Mouse (Mus musculus): ENCODE data around the gene Nme7. TPM values are rescaled to one million over a fixed set of nuclear protein-coding genes. Genes with fewer than 3 reads are reported as not detected.

Gene Nme7
- polyA plus RNA-seq, 1 experiment from 2014 or later = 14.9 TPM

DNA sequence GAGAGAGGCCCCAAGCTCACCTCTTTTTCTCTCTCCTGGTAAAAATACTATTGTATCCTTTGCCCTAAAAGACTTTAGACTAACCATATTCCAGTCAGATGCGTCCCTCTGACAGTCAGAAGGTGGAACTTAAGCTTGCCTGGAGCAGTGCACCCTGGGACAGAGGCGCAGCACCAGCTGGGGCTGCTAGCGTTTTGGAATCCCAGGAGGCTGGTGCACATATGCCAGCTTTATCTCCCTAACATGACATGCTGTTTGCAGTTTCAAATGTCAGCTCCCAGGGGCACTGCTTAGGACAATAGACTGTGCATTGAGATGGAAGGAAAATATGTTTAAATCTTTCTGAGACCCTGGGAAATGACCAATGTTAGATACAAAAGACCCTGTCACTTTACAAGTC lies 88.3 kb downstream of the Nme7 start:
- H3K4me1 ChIP-seq (replicated peaks; ENCODE audit: control insufficient read depth, insufficient read depth) = no peaks in the 10 kb centered on the region
- no peak overlapping the region for H3K27ac ChIP-seq (replicated peaks)
- ATAC-seq (ENCODE audit: low FRiP score, low TSS enrichment) (no peak), DNase-seq (ENCODE audit: low spot score) (no peak)
- no peaks in the 10 kb centered on the region for H3K9me3 ChIP-seq (ENCODE audit: control insufficient read depth, low read length)
- no peak overlapping the region for H3K4me3 ChIP-seq (ENCODE audit: low read depth, low read length)
- no peak overlapping the region for H3K9ac ChIP-seq (ENCODE audit: low read length)
- no peaks in the 10 kb centered on the region for H3K27me3 ChIP-seq (ENCODE audit: control insufficient read depth, insufficient read depth, low read length)
- no peaks in the 10 kb centered on the region for H3K36me3 ChIP-seq (ENCODE audit: control insufficient read depth, insufficient read depth, low read length)
- WGBS = 38% methylated on average over 3 of the region's 3 CpGs
- TF ChIP-seq EP300 (optimal IDR thresholded peaks at IDR 0.05) = no peak
- no peak for TF ChIP-seq CTCF (IDR thresholded peaks at IDR 0.05; ENCODE audit: low read depth)
- no peak overlapping the region for H3K4me2 ChIP-seq (replicated peaks; ENCODE audit: low read depth)

DNA sequence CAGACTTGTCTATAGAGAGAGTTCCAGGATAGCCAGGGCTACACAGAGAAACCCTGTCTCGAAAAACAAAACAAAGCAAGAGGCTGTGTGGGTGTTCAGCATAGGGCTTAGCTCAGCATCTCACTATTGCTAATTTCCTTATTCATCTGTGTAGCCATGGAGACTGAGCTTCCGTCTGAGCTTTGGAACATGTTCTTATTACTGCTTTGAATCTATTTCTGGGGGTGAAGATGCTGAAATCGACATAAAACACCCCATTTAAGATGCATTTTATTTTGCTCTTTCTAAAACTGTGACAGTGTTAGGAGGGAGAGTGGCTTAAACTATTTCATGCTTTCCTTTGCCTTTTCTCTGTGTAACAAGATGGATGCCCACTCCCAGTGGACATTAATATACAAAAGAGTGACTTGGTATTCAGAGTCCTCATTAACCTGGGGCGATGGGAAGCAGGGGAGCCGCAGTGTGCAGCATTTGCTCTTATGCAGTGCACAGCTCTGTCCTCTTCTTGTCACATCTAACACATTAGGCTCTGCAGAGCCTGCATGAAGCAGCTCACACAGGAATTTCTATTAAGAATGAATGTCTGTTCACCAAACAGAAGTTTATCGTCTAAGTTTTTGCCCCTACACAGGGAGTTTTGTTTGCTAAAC lies 91.3 kb downstream of the Nme7 start:
- Histone ChIP-seq H3K4me1 (replicated peaks; ENCODE audit: control insufficient read depth, insufficient read depth) (no peaks in the 10 kb centered on the region), H3K4me2 (replicated peaks; ENCODE audit: low read depth) (no peak overlapping the region), H3K4me3 (ENCODE audit: low read depth, low read length) (no peak overlapping the region), H3K27ac (replicated peaks) (no peak overlapping the region), H3K27me3 (ENCODE audit: control insufficient read depth, insufficient read depth, low read length) (no peaks in the 10 kb centered on the region), H3K36me3 (ENCODE audit: control insufficient read depth, insufficient read depth, low read length) (no peaks in the 10 kb centered on the region), H3K9me3 (ENCODE audit: control insufficient read depth, low read length) (no peaks in the 10 kb centered on the region), H3K9ac (ENCODE audit: low read length) (no peak overlapping the region)
- WGBS = 76% methylated on average over 6 of the region's 6 CpGs
- ATAC-seq (ENCODE audit: low FRiP score, low TSS enrichment) (no peak), DNase-seq (ENCODE audit: low spot score) (no peak)
- TF ChIP-seq CTCF (IDR thresholded peaks at IDR 0.05; ENCODE audit: low read depth) (no peak), EP300 (optimal IDR thresholded peaks at IDR 0.05) (no peak)

DNA sequence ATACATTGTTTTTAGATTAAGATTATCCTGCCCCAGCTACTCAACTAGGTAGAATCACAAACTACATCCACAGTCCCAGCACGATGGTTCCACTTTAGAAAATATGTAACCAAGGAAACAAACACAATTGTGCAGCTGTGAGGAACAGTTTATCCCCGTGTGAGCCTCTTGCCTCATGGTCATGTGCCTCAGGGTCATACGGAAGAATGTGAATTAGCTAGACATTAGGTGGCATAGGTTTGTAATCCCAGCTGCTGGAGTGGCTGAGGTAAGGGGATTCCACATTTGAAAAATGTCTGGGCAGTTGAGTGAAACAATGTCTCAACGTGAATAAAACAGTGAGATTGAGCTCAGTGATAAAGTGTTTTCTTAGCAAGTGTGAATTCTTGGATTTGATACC lies 93.8 kb downstream of the Nme7 start:
- no peak overlapping the region for H3K4me2 ChIP-seq (replicated peaks; ENCODE audit: low read depth)
- ATAC-seq (ENCODE audit: low FRiP score, low TSS enrichment) (0 out of 2 replicates have a peak, but pooled peaks have one; percentile 24), DNase-seq (ENCODE audit: low spot score) (no peak)
- no peaks in the 10 kb centered on the region for H3K36me3 ChIP-seq (ENCODE audit: control insufficient read depth, insufficient read depth, low read length)
- WGBS = 22% methylated on average over 4 of the region's 4 CpGs
- no peaks in the 10 kb centered on the region for H3K27me3 ChIP-seq (ENCODE audit: control insufficient read depth, insufficient read depth, low read length)
- no peak overlapping the region for H3K4me3 ChIP-seq (ENCODE audit: low read depth, low read length)
- TF ChIP-seq CTCF (IDR thresholded peaks at IDR 0.05; ENCODE audit: low read depth) (no peak), EP300 (optimal IDR thresholded peaks at IDR 0.05) (no peak)
- no peaks in the 10 kb centered on the region for H3K4me1 ChIP-seq (replicated peaks; ENCODE audit: control insufficient read depth, insufficient read depth)
- no peak overlapping the region for H3K27ac ChIP-seq (replicated peaks)
- no peaks in the 10 kb centered on the region for H3K9me3 ChIP-seq (ENCODE audit: control insufficient read depth, low read length)
- H3K9ac ChIP-seq (ENCODE audit: low read length) = no peak overlapping the region

DNA sequence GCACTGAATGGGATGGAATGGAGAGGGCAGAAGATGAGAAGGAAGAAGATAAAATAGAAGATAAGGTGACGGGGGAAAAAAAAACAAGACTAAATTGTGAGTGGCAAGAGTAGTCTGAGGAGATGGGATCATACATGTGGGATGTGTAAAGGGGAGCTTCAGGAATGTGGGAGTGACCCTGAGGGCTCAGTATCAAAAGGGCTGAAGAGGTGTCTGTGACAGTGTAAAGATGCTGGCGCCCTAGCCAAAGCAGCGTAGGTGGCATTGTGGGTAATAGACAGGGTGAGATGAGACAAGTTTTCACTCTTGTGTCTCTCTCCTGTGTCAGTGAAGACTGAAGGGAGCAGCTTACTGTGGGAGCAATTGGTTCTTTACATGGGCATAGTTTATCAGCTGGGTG lies 95.7 kb downstream of the Nme7 start:
- H3K9ac ChIP-seq (ENCODE audit: low read length) = no peak overlapping the region
- no peaks in the 10 kb centered on the region for H3K9me3 ChIP-seq (ENCODE audit: control insufficient read depth, low read length)
- ATAC-seq (ENCODE audit: low FRiP score, low TSS enrichment) (no peak), DNase-seq (ENCODE audit: low spot score) (no peak)
- H3K4me1 ChIP-seq (replicated peaks; ENCODE audit: control insufficient read depth, insufficient read depth) = no peaks in the 10 kb centered on the region
- 95% methylated on average over 3 of the region's 3 CpGs for WGBS
- H3K27ac ChIP-seq (replicated peaks) = no peak overlapping the region
- TF ChIP-seq EP300 (optimal IDR thresholded peaks at IDR 0.05) (no peak), CTCF (IDR thresholded peaks at IDR 0.05; ENCODE audit: low read depth) (no peak)
- no peak overlapping the region for H3K4me3 ChIP-seq (ENCODE audit: low read depth, low read length)
- H3K4me2 ChIP-seq (replicated peaks; ENCODE audit: low read depth) = no peak overlapping the region
- H3K36me3 ChIP-seq (ENCODE audit: control insufficient read depth, insufficient read depth, low read length) = no peaks in the 10 kb centered on the region
- H3K27me3 ChIP-seq (ENCODE audit: control insufficient read depth, insufficient read depth, low read length) = no peaks in the 10 kb centered on the region

DNA sequence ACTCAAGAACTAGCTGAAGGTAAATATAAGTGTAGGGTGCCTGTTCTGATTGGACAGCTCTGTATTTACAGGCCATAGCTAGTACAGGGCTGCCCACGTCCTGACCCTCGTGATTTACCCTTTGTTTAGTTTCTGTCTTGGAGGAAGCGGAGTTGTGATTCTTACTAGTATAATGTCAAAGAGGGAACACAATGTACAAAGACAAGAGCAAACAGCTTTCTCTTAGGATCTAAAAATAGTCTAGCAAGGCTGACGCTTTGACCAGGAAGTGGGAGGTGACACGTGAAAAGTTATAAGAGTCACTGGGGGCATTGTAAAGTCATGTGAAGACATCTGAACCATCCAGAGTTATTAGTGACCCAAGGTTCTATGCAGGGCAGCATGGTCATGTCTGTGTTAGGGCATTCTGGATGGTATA lies 101.5 kb downstream of the Nme7 start:
- 15% methylated on average over 5 of the region's 5 CpGs for WGBS
- Histone ChIP-seq H3K36me3 (ENCODE audit: control insufficient read depth, insufficient read depth, low read length) (no peaks in the 10 kb centered on the region), H3K4me2 (replicated peaks; ENCODE audit: low read depth) (no peak overlapping the region), H3K4me1 (replicated peaks; ENCODE audit: control insufficient read depth, insufficient read depth) (no peaks in the 10 kb centered on the region), H3K27me3 (ENCODE audit: control insufficient read depth, insufficient read depth, low read length) (no peaks in the 10 kb centered on the region), H3K27ac (replicated peaks) (peak overlapping the region; percentile 56; the same call in 1 of the 2 replicates), H3K9ac (ENCODE audit: low read length) (no peak overlapping the region), H3K4me3 (ENCODE audit: low read depth, low read length) (no peak overlapping the region), H3K9me3 (ENCODE audit: control insufficient read depth, low read length) (no peaks in the 10 kb centered on the region)
- ATAC-seq (ENCODE audit: low FRiP score, low TSS enrichment) = peak; percentile 96
- TF ChIP-seq CTCF (IDR thresholded peaks at IDR 0.05; ENCODE audit: low read depth) = no peak
- TF ChIP-seq EP300 (optimal IDR thresholded peaks at IDR 0.05) = peak; percentile 49
- peak; percentile 66 for DNase-seq (ENCODE audit: low spot score)

DNA sequence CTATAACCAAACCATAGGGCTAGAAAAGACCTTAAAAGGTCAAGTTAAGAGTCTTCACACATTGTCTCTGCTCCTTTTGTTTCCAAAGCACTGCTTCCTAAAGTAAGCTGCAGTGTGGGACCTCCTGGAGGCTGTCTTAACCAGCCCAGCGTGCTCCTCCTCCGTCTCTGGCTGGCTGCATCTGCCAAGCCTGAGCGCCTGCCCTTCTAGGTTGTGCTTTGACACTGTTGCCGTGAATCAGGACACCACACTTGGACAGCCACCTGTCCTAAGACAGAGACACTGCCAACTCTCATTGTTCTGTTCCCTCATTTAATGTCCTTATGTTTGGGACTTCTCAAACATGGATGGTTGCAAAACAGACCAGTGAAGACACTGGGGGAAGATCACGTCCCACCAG lies 102.6 kb downstream of the Nme7 start:
- no peaks in the 10 kb centered on the region for H3K27me3 ChIP-seq (ENCODE audit: control insufficient read depth, insufficient read depth, low read length)
- H3K9me3 ChIP-seq (ENCODE audit: control insufficient read depth, low read length) = no peaks in the 10 kb centered on the region
- WGBS = 73% methylated on average over 5 of the region's 5 CpGs
- H3K9ac ChIP-seq (ENCODE audit: low read length) = no peak overlapping the region
- H3K4me3 ChIP-seq (ENCODE audit: low read depth, low read length) = no peak overlapping the region
- no peak for TF ChIP-seq CTCF (IDR thresholded peaks at IDR 0.05; ENCODE audit: low read depth)
- TF ChIP-seq EP300 (optimal IDR thresholded peaks at IDR 0.05) = no peak
- H3K36me3 ChIP-seq (ENCODE audit: control insufficient read depth, insufficient read depth, low read length) = no peaks in the 10 kb centered on the region
- ATAC-seq (ENCODE audit: low FRiP score, low TSS enrichment) (no peak), DNase-seq (ENCODE audit: low spot score) (no peak)
- H3K4me2 ChIP-seq (replicated peaks; ENCODE audit: low read depth) = no peak overlapping the region
- no peaks in the 10 kb centered on the region for H3K4me1 ChIP-seq (replicated peaks; ENCODE audit: control insufficient read depth, insufficient read depth)
- H3K27ac ChIP-seq (replicated peaks) = no peak overlapping the region
